Mouse (Mus musculus): ENCODE data around the gene Uchl3.

DNA sequence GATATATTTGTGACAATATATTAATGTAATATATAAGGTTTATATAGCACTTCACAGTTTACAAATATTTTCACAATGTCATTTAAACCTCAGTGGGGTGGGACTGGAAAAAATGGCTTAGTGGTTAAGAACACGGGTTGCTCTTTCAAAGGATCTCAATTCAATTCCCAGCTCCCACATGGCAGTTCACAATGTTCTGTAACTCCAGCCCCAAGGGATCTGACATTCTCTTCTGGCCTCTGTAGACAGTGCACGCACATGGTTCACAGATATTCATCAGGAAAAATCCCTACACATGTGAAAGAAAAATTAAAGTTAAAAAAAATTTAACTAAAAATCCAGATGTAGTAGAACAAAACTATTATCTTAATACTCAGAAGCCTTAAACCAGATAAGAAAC is 34.6 kb downstream of the Uchl3 start:
- no peak for TF ChIP-seq CTCF (IDR thresholded peaks at IDR 0.05; ENCODE audit: borderline replicate concordance, control insufficient read depth, extremely low read depth, insufficient read depth, low read length, poor library complexity)
- no peak for TF ChIP-seq POLR2A (IDR thresholded peaks at IDR 0.05; ENCODE audit: control insufficient read depth, extremely low read depth, insufficient read depth, low read length, poor library complexity)

Measured in thymus, adult 2 months (tissue).